Mouse (Mus musculus) MEL (cell line): ENCODE data around the gene Auts2.

Source experiments
- CHD1 ChIP-seq: IDR thresholded peaks from 2 replicates; pipeline ENCODE4 v1.6.1; 2012; ENCODE audit warnings: low read depth, mild to moderate bottlenecking, inconsistent platforms, low read length, improper control_type of control experiment
- CTCF ChIP-seq, 3 experiments: IDR thresholded peaks in 2 of 3; conservative IDR thresholded peaks in 1 of 3; 2 replicates each; pipeline ENCODE4 v1.5.1; 2011 to 2012; ENCODE audit warnings: low read length in 3 of 3, low read depth in 2 of 3, mild to moderate bottlenecking in 2 of 3, improper control_type of control experiment in 1 of 3, inconsistent platforms in 1 of 3, mixed read lengths in 1 of 3, moderate library complexity in 1 of 3; ENCODE audit not compliant: control insufficient read depth in 1 of 3, insufficient read depth in 1 of 3, poor library complexity in 1 of 3, severe bottlenecking in 1 of 3
- E2F4 ChIP-seq: IDR thresholded peaks from 2 replicates; pipeline ENCODE4 v1.6.1; 2011; ENCODE audit warnings: low read depth, low read length, improper control_type of control experiment, borderline replicate concordance
- EP300 ChIP-seq, 2 experiments: IDR thresholded peaks; 2 replicates each; pipeline ENCODE4 v1.6.1; 2011; ENCODE audit warnings: improper control_type of control experiment in 2 of 2, low read length in 2 of 2, low read depth in 1 of 2, mild to moderate bottlenecking in 1 of 2
- GABPA ChIP-seq: IDR thresholded peaks from 2 replicates; pipeline ENCODE4 v1.6.1; 2012; ENCODE audit warnings: low read depth, mild to moderate bottlenecking, inconsistent platforms, low read length, improper control_type of control experiment, moderate library complexity
- GATA1 ChIP-seq: IDR thresholded peaks from 2 replicates; pipeline ENCODE4 v1.6.1; 2011; ENCODE audit warnings: low read depth, low read length, improper control_type of control experiment
- HCFC1 ChIP-seq: IDR thresholded peaks from 2 replicates; pipeline ENCODE4 v1.6.1; 2012; ENCODE audit warnings: low read depth, mild to moderate bottlenecking, inconsistent platforms, low read length, improper control_type of control experiment, moderate library complexity
- POLR2A ChIP-seq, 2 experiments: IDR thresholded peaks; 2 replicates each; pipeline ENCODE4 v1.6.1; 2011 to 2012; ENCODE audit warnings: low read length in 2 of 2, mild to moderate bottlenecking in 2 of 2, control low read depth in 1 of 2, improper control_type of control experiment in 1 of 2, low read depth in 1 of 2, moderate library complexity in 1 of 2; ENCODE audit not compliant: control insufficient read depth in 1 of 2, insufficient read depth in 1 of 2, poor library complexity in 1 of 2
- ZC3H11A ChIP-seq: IDR thresholded peaks from 2 replicates; pipeline ENCODE4 v1.6.1; 2012; ENCODE audit warnings: low read depth, mild to moderate bottlenecking, inconsistent platforms, low read length, improper control_type of control experiment

DNA sequence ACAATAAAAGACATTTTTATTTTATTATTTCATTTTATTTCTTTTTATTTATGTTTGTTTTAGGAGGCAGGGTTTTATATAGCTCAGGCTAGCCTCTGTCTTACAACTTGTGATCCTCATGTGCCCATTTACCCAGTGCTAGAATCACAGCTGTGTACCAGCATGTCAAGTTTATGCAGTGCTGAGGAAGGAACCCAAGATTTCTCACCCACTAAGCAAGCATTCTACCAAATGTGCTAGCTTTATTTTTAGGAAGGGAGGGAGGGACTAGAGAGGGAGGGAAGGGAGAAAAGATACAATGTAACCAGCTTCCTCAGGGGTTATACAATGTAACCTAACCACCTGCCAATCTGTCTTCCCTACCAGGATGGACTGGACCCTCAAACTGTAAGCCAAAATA, 1067.9 kb downstream of the Auts2 start:
- TF ChIP-seq GATA1, result no peak
- TF ChIP-seq ZC3H11A, result no peak
- TF ChIP-seq GABPA, result no peak
- TF ChIP-seq EP300 (IDR thresholded peaks at IDR 0.05; ENCODE audit: low read depth in 1 of 2, low read length in 2 of 2), result no peak
- TF ChIP-seq CTCF (IDR thresholded peaks at IDR 0.05 in 2 of 3, conservative IDR thresholded peaks at IDR 0.05 in 1 of 3; ENCODE audit: control insufficient read depth in 1 of 3, insufficient read depth in 1 of 3, low read depth in 2 of 3, low read length in 3 of 3, poor library complexity in 1 of 3, severe bottlenecking in 1 of 3), result no peak
- TF ChIP-seq POLR2A (IDR thresholded peaks at IDR 0.05; ENCODE audit: control insufficient read depth in 1 of 2, insufficient read depth in 1 of 2, low read depth in 1 of 2, low read length in 2 of 2, poor library complexity in 1 of 2), result no peak
- TF ChIP-seq CHD1, result no peak
- TF ChIP-seq E2F4, result no peak
- no peak for TF ChIP-seq HCFC1
